Mouse (Mus musculus): Measurements from ENCODE around the gene Lbr. TPM values are rescaled to one million over a fixed set of nuclear protein-coding genes. Genes with fewer than 3 reads are reported as not detected.
"Not testable (repeated sequence)": the region's sequence is repeated elsewhere in the genome, so short reads cannot be mapped to it uniquely, and the experiment has no call there.

Gene Lbr
- polyA plus RNA-seq, 1 experiment from 2014 or later: 105 TPM

DNA sequence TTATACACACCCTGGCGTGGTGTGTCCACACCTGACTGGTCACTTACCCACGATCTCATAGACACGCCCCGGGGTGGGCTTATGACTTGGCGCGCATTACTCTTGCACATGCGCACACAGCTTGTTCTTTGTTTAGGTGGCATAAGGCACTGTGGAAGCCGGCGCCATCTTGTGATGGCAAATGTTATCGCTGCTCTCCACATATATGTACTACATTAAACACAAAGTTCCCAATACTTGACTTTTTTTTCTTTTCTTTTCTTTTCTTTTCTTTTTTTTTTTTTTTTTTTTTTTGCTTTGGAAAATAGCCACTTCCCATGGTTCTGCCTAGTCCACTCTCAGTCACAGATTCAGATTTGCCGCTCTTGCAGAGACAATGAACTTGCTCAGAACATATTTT, 60.2 kb downstream of the Lbr start:
- 90% methylated on average over 11 of the region's 11 CpGs for WGBS (ENCODE audit: insufficient replicate concordance)
- not testable (repeated sequence) for H3K27ac ChIP-seq (ENCODE audit: low read depth, low read length); H3K9ac ChIP-seq (ENCODE audit: low read depth, low read length); H3K4me2 ChIP-seq; H3K4me1 ChIP-seq (ENCODE audit: control insufficient read depth, insufficient read depth, low read length); H3K36me3 ChIP-seq (ENCODE audit: control insufficient read depth, insufficient read depth, low read length); H3K4me3 ChIP-seq (ENCODE audit: low read depth, low read length); H3K9me3 ChIP-seq (replicated peaks; ENCODE audit: control insufficient read depth, low read length); ATAC-seq (replicated peaks; ENCODE audit: insufficient number of reproducible peaks, low FRiP score, low TSS enrichment); H3K27me3 ChIP-seq (ENCODE audit: control insufficient read depth, insufficient read depth, low read length)

GRCm38 (mm10) chr1:181776541-181776940, 66.3 kb downstream of the Lbr start:
- WGBS (ENCODE audit: insufficient replicate concordance): 61% methylated on average over 1 of the region's 1 CpGs
- ATAC-seq (replicated peaks; ENCODE audit: insufficient number of reproducible peaks, low FRiP score, low TSS enrichment): no peak
- H3K9me3 ChIP-seq (replicated peaks; ENCODE audit: control insufficient read depth, low read length): no peaks in the 10 kb centered on the region
- no peaks in the 10 kb centered on the region for H3K36me3 ChIP-seq (ENCODE audit: control insufficient read depth, insufficient read depth, low read length)
- H3K4me3 ChIP-seq (ENCODE audit: low read depth, low read length): no peak overlapping the region
- no peak overlapping the region for H3K4me2 ChIP-seq
- no peaks in the 10 kb centered on the region for H3K27me3 ChIP-seq (ENCODE audit: control insufficient read depth, insufficient read depth, low read length)
- no peaks in the 10 kb centered on the region for H3K4me1 ChIP-seq (ENCODE audit: control insufficient read depth, insufficient read depth, low read length)
- H3K27ac ChIP-seq (ENCODE audit: low read depth, low read length): no peak overlapping the region
- no peak overlapping the region for H3K9ac ChIP-seq (ENCODE audit: low read depth, low read length)

GRCm38 (mm10) chr1:181771871-181772270, 71.0 kb downstream of the Lbr start:
- H3K27ac ChIP-seq (ENCODE audit: low read depth, low read length): no peak overlapping the region
- H3K36me3 ChIP-seq (ENCODE audit: control insufficient read depth, insufficient read depth, low read length): no peaks in the 10 kb centered on the region
- H3K9me3 ChIP-seq (replicated peaks; ENCODE audit: control insufficient read depth, low read length): no peaks in the 10 kb centered on the region
- H3K4me1 ChIP-seq (ENCODE audit: control insufficient read depth, insufficient read depth, low read length): no peaks in the 10 kb centered on the region
- no peak overlapping the region for H3K9ac ChIP-seq (ENCODE audit: low read depth, low read length)
- H3K4me2 ChIP-seq: no peak overlapping the region
- H3K4me3 ChIP-seq (ENCODE audit: low read depth, low read length): no peak overlapping the region
- ATAC-seq (replicated peaks; ENCODE audit: insufficient number of reproducible peaks, low FRiP score, low TSS enrichment): no peak
- H3K27me3 ChIP-seq (ENCODE audit: control insufficient read depth, insufficient read depth, low read length): no peaks in the 10 kb centered on the region
- WGBS (ENCODE audit: insufficient replicate concordance): 88% methylated on average over 3 of the region's 3 CpGs

GRCm38 (mm10) chr1:181769392-181769791, 73.5 kb downstream of the Lbr start:
- Histone ChIP-seq H3K36me3 (ENCODE audit: control insufficient read depth, insufficient read depth, low read length) (no peaks in the 10 kb centered on the region), H3K4me1 (ENCODE audit: control insufficient read depth, insufficient read depth, low read length) (no peaks in the 10 kb centered on the region), H3K9me3 (replicated peaks; ENCODE audit: control insufficient read depth, low read length) (no peaks in the 10 kb centered on the region), H3K9ac (ENCODE audit: low read depth, low read length) (no peak overlapping the region), H3K27me3 (ENCODE audit: control insufficient read depth, insufficient read depth, low read length) (no peaks in the 10 kb centered on the region), H3K4me3 (ENCODE audit: low read depth, low read length) (no peak overlapping the region), H3K4me2 (no peak overlapping the region), H3K27ac (ENCODE audit: low read depth, low read length) (no peak overlapping the region)
- WGBS (ENCODE audit: insufficient replicate concordance): 50% methylated on average over 14 of the region's 14 CpGs
- ATAC-seq (replicated peaks; ENCODE audit: insufficient number of reproducible peaks, low FRiP score, low TSS enrichment): no peak

Other genes with a start within 250 kb of the Lbr start
- 22.1 and 32.1 TPM in 2 replicates for gene Enah, start 176.9 kb upstream of the Lbr start, polyA plus RNA-seq (2014; fragmentation: Nextera tagmentation; extraction: Ambion mirVana)

Data from heart, embryonic 11.5 days (tissue).